Mouse (Mus musculus) lung, postnatal 0 days (tissue): ENCODE measurements around the gene Ces1a.

Experiments used
- CTCF ChIP-seq: IDR thresholded peaks from 2 replicates; pipeline ENCODE4 v1.5.1; 2016; ENCODE audit warnings: antibody characterized with exemption, mild to moderate bottlenecking
- EP300 ChIP-seq: IDR thresholded peaks from 2 replicates; pipeline ENCODE4 v1.6.1; 2016; ENCODE audit warnings: antibody characterized with exemption, mild to moderate bottlenecking, control low read depth

GRCm38 (mm10) chr8:93055238-93055637, 7.2 kb upstream of the Ces1a start:
- TF ChIP-seq CTCF: no peak
- no peak for TF ChIP-seq EP300
